Mouse (Mus musculus) T-helper 1 cell (primary cell): ENCODE measurements around the gene Rhox2f.
"Not testable (repeated sequence)": the region's sequence is repeated elsewhere in the genome, so short reads cannot be mapped to it uniquely, and the experiment has no call there.

Experiments
- in situ Hi-C: fragments of 300-600 bp; cut with MboI, MseI; formaldehyde crosslinking; loops from one replicate; pipeline ENCODE4 v1.15.1; 2025; ENCODE audit warnings: high pct_unique_total_duplicates

Gene Rhox2f

DNA sequence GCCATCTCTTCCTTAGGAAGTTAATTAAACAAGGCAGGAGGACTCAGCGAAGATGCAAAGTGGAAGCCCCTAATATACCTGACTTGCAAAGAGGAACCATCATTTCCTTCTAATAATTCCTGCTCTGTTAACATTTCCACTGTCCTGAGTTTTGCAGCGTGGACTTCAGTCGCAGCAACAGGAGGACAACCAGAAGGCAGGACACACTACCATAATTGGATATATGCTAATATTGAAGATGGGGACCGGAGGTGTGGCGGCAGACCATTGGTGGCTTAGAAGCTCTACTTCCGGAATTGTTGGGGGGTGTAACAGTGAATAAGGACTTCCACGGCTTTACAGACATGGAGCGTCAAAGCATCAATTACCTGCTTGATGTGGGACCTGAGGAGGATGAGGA, at the start of gene Rhox2f:
Gene Rhox2f (plus strand): TSS at position 301 of the 400 bp plus-strand sequence.
- in situ Hi-C loops = loop anchor here (5.0 kb wide), 1 partner anchor 119 kb away; the partner anchor contains the start of gene Rhox2c

DNA sequence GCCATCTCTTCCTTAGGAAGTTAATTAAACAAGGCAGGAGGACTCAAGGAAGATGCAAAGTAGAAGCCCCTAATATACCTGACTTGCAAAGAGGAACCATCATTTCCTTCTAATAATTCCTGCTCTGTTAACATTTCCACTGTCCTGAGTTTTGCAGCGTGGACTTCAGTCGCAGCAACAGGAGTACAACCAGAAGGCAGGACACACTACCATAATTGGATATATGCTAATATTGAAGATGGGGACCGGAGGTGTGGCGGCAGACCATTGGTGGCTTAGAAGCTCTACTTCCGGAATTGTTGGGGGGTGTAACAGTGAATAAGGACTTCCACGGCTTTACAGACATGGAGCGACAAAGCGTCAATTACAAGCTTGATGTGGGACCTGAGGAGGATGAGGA, 41.1 kb upstream of the Rhox2f start, which contains the start of gene Rhox2e:
Gene Rhox2e (plus strand): TSS at position 301 of the 400 bp plus-strand sequence.
- in situ Hi-C loops = not testable (repeated sequence)

DNA sequence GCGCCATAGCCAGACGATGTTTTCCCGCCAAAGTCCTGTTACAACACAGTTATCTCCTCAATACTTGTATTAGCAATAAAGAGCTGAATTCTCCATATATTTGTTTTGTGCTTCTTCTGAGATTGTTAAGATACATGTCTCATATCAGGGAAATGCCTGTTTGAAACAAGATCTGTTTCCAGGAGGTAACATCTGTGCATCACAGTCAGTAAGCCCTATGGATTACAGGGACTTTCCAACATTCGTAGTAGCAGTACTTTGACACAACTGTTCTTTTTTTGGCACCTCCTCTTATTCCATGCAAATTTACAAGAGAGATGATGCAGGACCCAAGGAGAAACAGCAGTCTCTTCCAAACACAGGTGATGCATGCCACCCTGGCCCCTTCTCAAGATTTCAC, 29.5 kb upstream of the Rhox2f start, which contains the start of gene Rhox3e:
Gene Rhox3e (plus strand): TSS at position 301 of the 400 bp plus-strand sequence.
- in situ Hi-C loops = loop anchor here (5.0 kb wide), 2 partner anchors 36 to 289 kb away; no protein-coding TSS in a partner anchor

DNA sequence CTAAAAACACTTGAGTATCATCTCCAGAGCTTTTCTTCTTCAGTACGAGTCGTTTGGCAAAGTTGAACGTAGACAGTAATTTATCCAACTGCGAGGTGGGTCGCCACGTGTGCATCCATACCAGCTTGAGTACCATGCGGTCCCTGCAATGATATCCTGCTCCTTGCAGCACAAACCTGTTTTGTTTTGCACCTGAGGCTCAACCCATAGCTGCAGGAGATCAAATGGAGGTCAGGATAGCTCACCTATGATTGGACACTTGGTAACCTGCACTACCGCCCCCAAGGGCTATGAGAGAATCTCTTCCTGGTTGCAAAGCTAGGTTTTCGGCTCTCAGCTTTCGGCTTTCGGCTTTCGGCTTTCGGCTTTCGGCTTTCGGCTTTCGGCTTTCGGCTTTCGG, 14.1 kb upstream of the Rhox2f start, which contains the start of gene Rhox4e:
Gene Rhox4e (plus strand): TSS at position 301 of the 400 bp plus-strand sequence.
- in situ Hi-C loops = not testable (repeated sequence)

DNA sequence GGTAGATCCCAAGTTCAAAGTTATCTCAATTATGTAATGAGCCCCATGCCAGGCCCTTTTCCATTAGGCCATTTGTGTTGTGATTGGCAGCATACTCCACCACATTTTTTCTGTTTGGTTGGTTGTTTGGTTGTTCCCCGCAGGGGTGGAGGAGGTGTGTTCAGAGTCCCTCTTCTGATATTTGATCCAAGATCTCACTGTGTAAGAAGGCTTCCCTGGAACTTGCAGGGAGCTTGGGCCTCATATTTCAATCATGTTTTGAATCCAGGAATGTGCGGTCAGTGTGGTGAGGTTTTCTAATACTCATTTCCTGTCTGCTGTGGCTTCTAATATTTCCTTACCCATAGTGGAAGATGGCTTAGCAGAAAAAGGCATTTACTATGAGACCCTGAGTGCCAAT, 1.4 kb downstream of the Rhox2f start:
- in situ Hi-C loops = loop anchor here (5.0 kb wide), 1 partner anchor 120 kb away; the partner anchor contains the start of gene Rhox2c

DNA sequence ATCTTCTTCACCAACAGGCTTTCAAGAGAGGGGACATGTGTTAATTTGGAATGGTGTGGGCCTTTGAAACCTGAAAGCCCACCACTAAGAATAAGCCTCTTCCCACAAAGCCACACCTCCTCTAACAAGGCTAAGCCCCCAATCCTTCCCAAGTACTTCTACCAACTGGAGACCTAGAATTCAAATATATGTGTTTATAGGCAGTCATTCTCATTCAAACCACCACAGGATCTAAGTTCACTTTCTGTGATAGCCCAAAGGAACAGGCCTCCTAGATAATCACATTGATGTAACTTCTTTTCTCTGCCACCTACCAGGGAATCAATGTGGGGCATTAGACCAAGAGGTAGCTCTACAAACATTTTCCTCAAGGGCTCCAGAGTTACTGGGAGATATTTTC, 9.5 kb downstream of the Rhox2f start, which contains the start of gene Rhox3f:
Gene Rhox3f (plus strand): TSS at position 301 of the 400 bp plus-strand sequence.
- in situ Hi-C loops = loop anchor here (25.0 kb wide), 1 partner anchor 232 kb away; the partner anchor contains the start of gene Rhox5

DNA sequence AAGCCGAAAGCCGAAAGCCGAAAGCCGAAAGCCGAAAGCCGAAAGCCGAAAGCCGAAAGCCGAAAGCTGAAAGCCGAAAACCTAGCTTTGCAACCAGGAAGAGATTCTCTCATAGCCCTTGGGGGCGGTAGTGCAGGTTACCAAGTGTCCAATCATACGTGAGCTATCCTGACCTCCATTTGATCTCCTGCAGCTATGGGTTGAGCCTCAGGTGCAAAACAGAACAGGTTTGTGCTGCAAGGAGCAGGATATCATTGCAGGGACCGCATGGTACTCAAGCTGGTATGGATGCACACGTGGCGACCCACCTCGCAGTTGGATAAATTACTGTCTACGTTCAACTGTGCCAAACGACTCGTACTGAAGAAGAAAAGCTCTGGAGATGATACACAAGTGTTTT, 36.4 kb downstream of the Rhox2f start, which contains the start of gene Rhox4f:
Gene Rhox4f (minus strand): TSS at position 101 of the 400 bp plus-strand sequence.
- in situ Hi-C loops = not testable (repeated sequence)
